Mouse (Mus musculus): ENCODE measurements around the gene Bckdhb. TPM values are rescaled to one million over a fixed set of nuclear protein-coding genes. Genes with fewer than 3 reads are reported as not detected.

Gene Bckdhb
- total RNA-seq, 1 experiment = 30.7 TPM

GRCm38 (mm10) chr9:84041631-84042277 lies 116.8 kb downstream of the Bckdhb start:
- no peak for DNase-seq (ENCODE audit: low read depth, low spot score)
- H3K36me3 ChIP-seq (ENCODE audit: control insufficient read depth, insufficient read depth, low read length, poor library complexity, severe bottlenecking) = no peaks in the 10 kb centered on the region
- no peak overlapping the region for H3K27ac ChIP-seq (ENCODE audit: insufficient read depth, low read depth, low read length, poor library complexity, severe bottlenecking)
- in situ Hi-C loops (cut with MboI; ENCODE audit: low sequenced_read_pairs in 2 of 2, unreplicated experiment in 2 of 2) = no loop called here
- no peaks in the 10 kb centered on the region for H3K4me1 ChIP-seq (ENCODE audit: control insufficient read depth in 2 of 2, insufficient read depth in 2 of 2, low read length in 2 of 2, poor library complexity in 1 of 2)
- no peak for TF ChIP-seq CHD2 (IDR thresholded peaks at IDR 0.05; ENCODE audit: low read depth, low read length)
- TF ChIP-seq ZNF384 (IDR thresholded peaks at IDR 0.05; ENCODE audit: low read depth, low read length) = no peak
- TF ChIP-seq HCFC1 (IDR thresholded peaks at IDR 0.05; ENCODE audit: borderline replicate concordance, insufficient read depth, low read length) = no peak
- H3K9me3 ChIP-seq (ENCODE audit: control insufficient read depth, insufficient read depth, low read depth, low read length) = no peaks in the 10 kb centered on the region
- no peak overlapping the region for H3K4me3 ChIP-seq (ENCODE audit: insufficient read depth in 1 of 2, low read depth in 1 of 2, low read length in 2 of 2, poor library complexity in 1 of 2, severe bottlenecking in 1 of 2)
- H3K9ac ChIP-seq (ENCODE audit: insufficient read depth, low read depth, low read length, poor library complexity, severe bottlenecking) = no peak overlapping the region

DNA sequence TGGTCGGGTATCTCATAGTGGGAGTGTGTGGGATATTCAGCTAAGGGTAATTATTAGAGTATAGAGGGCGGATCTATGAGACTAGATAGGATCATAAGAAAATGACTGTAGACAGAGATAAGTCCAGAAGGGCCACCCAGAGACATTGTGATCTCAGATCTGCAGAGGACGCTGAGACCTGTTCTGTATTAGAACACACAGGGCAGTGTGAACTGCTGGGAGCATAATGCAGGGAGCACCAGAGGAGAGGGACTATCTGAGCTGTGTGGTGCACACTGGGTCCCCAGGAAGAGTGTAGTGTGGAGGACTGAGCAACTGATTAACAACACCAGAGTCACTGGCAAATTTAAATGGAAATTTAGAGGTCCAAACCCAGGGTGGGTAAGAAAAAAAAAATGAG lies 117.6 kb downstream of the Bckdhb start:
- H3K9me3 ChIP-seq (ENCODE audit: control insufficient read depth, insufficient read depth, low read depth, low read length) = no peaks in the 10 kb centered on the region
- in situ Hi-C loops (cut with MboI; ENCODE audit: low sequenced_read_pairs in 2 of 2, unreplicated experiment in 2 of 2) = no loop called here
- H3K36me3 ChIP-seq (ENCODE audit: control insufficient read depth, insufficient read depth, low read length, poor library complexity, severe bottlenecking) = no peaks in the 10 kb centered on the region
- H3K27ac ChIP-seq (ENCODE audit: insufficient read depth, low read depth, low read length, poor library complexity, severe bottlenecking) = no peak overlapping the region
- no peak overlapping the region for H3K4me3 ChIP-seq (ENCODE audit: insufficient read depth in 1 of 2, low read depth in 1 of 2, low read length in 2 of 2, poor library complexity in 1 of 2, severe bottlenecking in 1 of 2)
- no peaks in the 10 kb centered on the region for H3K4me1 ChIP-seq (ENCODE audit: control insufficient read depth in 2 of 2, insufficient read depth in 2 of 2, low read length in 2 of 2, poor library complexity in 1 of 2)
- DNase-seq (ENCODE audit: low read depth, low spot score) = no peak
- TF ChIP-seq ZC3H11A (IDR thresholded peaks at IDR 0.05; ENCODE audit: borderline replicate concordance, low read depth, low read length) (no peak), CHD2 (IDR thresholded peaks at IDR 0.05; ENCODE audit: low read depth, low read length) (no peak), HCFC1 (IDR thresholded peaks at IDR 0.05; ENCODE audit: borderline replicate concordance, insufficient read depth, low read length) (no peak), MAFK (IDR thresholded peaks at IDR 0.05; ENCODE audit: insufficient read depth, low read depth, low read length) (no peak), ZNF384 (IDR thresholded peaks at IDR 0.05; ENCODE audit: low read depth, low read length) (no peak)
- no peak overlapping the region for H3K9ac ChIP-seq (ENCODE audit: insufficient read depth, low read depth, low read length, poor library complexity, severe bottlenecking)

DNA sequence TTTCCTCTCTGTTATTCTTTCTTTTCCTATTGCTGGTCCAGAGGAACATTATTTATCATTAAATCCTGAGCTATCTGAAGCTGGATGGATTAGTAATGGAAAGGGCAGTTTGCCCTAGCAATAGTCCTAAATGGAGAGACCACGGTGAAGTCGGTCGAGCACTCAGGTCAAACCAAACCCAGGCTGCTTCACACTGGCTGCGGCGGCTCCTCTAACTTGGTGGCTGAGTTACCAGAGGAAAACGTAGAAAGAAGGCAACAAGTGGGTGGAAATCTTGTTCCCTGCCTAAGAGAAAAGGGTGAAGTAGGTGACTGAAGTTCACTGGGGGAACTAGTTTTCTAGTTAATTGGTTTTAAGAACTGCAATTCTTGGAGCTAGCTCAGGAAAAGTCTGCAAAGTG lies 119.2 kb downstream of the Bckdhb start:
- in situ Hi-C loops (cut with MboI; ENCODE audit: low sequenced_read_pairs in 2 of 2, unreplicated experiment in 2 of 2) = no loop called here
- H3K27ac ChIP-seq (ENCODE audit: insufficient read depth, low read depth, low read length, poor library complexity, severe bottlenecking) = no peak overlapping the region
- no peak overlapping the region for H3K4me3 ChIP-seq (ENCODE audit: insufficient read depth in 1 of 2, low read depth in 1 of 2, low read length in 2 of 2, poor library complexity in 1 of 2, severe bottlenecking in 1 of 2)
- no peaks in the 10 kb centered on the region for H3K9me3 ChIP-seq (ENCODE audit: control insufficient read depth, insufficient read depth, low read depth, low read length)
- no peaks in the 10 kb centered on the region for H3K4me1 ChIP-seq (ENCODE audit: control insufficient read depth in 2 of 2, insufficient read depth in 2 of 2, low read length in 2 of 2, poor library complexity in 1 of 2)
- DNase-seq (ENCODE audit: low read depth, low spot score) = no peak
- H3K9ac ChIP-seq (ENCODE audit: insufficient read depth, low read depth, low read length, poor library complexity, severe bottlenecking) = no peak overlapping the region
- H3K36me3 ChIP-seq (ENCODE audit: control insufficient read depth, insufficient read depth, low read length, poor library complexity, severe bottlenecking) = no peaks in the 10 kb centered on the region
- no peak for TF ChIP-seq ZNF384 (IDR thresholded peaks at IDR 0.05; ENCODE audit: low read depth, low read length)
- TF ChIP-seq ZC3H11A (IDR thresholded peaks at IDR 0.05; ENCODE audit: borderline replicate concordance, low read depth, low read length) = no peak
- no peak for TF ChIP-seq HCFC1 (IDR thresholded peaks at IDR 0.05; ENCODE audit: borderline replicate concordance, insufficient read depth, low read length)
- no peak for TF ChIP-seq MAFK (IDR thresholded peaks at IDR 0.05; ENCODE audit: insufficient read depth, low read depth, low read length)
- no peak for TF ChIP-seq CHD2 (IDR thresholded peaks at IDR 0.05; ENCODE audit: low read depth, low read length)

GRCm38 (mm10) chr9:84045632-84046031 lies 120.7 kb downstream of the Bckdhb start:
- TF ChIP-seq MAFK (IDR thresholded peaks at IDR 0.05; ENCODE audit: insufficient read depth, low read depth, low read length) = no peak
- no peak for TF ChIP-seq ZC3H11A (IDR thresholded peaks at IDR 0.05; ENCODE audit: borderline replicate concordance, low read depth, low read length)
- no peak for TF ChIP-seq ZNF384 (IDR thresholded peaks at IDR 0.05; ENCODE audit: low read depth, low read length)
- TF ChIP-seq HCFC1 (IDR thresholded peaks at IDR 0.05; ENCODE audit: borderline replicate concordance, insufficient read depth, low read length) = no peak
- TF ChIP-seq CHD2 (IDR thresholded peaks at IDR 0.05; ENCODE audit: low read depth, low read length) = no peak
- Histone ChIP-seq H3K27ac (ENCODE audit: insufficient read depth, low read depth, low read length, poor library complexity, severe bottlenecking) (no peak overlapping the region), H3K4me1 (ENCODE audit: control insufficient read depth in 2 of 2, insufficient read depth in 2 of 2, low read length in 2 of 2, poor library complexity in 1 of 2) (no peaks in the 10 kb centered on the region), H3K4me3 (ENCODE audit: insufficient read depth in 1 of 2, low read depth in 1 of 2, low read length in 2 of 2, poor library complexity in 1 of 2, severe bottlenecking in 1 of 2) (peak overlapping the region in 1 of 2 experiments; percentile 36; a peak in 2 of 4 replicates), H3K9ac (ENCODE audit: insufficient read depth, low read depth, low read length, poor library complexity, severe bottlenecking) (no peak overlapping the region), H3K9me3 (ENCODE audit: control insufficient read depth, insufficient read depth, low read depth, low read length) (no peaks in the 10 kb centered on the region), H3K36me3 (ENCODE audit: control insufficient read depth, insufficient read depth, low read length, poor library complexity, severe bottlenecking) (no peaks in the 10 kb centered on the region)
- no peak for DNase-seq (ENCODE audit: low read depth, low spot score)
- in situ Hi-C loops (cut with MboI; ENCODE audit: low sequenced_read_pairs in 2 of 2, unreplicated experiment in 2 of 2) = no loop called here

DNA sequence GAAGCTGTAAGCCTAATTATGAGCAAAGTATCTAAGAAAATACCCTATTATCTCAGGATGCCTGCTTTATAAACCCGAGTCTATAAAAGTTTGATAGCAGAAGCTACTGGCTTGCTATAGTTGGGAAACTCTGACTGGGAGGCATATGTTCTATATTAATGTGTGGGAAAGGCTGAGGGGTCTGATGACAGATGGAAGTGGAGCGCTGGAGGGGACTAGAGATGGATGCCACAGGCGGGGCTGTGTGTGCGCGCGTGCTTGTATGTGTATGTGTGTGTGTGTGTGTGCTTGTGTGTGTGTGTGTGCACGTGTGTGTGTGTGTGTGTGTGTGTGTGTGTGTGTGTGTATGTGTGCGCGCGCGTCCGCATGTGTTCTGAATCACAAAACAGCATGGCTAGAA lies 121.4 kb downstream of the Bckdhb start:
- DNase-seq (ENCODE audit: low read depth, low spot score) = no peak

More for the DNA sequence above, 121.4 kb downstream of the Bckdhb start:
- no peak overlapping the region for H3K4me3 ChIP-seq (ENCODE audit: insufficient read depth in 1 of 2, low read depth in 1 of 2, low read length in 2 of 2, poor library complexity in 1 of 2, severe bottlenecking in 1 of 2)
- no peak overlapping the region for H3K9ac ChIP-seq (ENCODE audit: insufficient read depth, low read depth, low read length, poor library complexity, severe bottlenecking)
- no peaks in the 10 kb centered on the region for H3K36me3 ChIP-seq (ENCODE audit: control insufficient read depth, insufficient read depth, low read length, poor library complexity, severe bottlenecking)
- H3K4me1 ChIP-seq (ENCODE audit: control insufficient read depth in 2 of 2, insufficient read depth in 2 of 2, low read length in 2 of 2, poor library complexity in 1 of 2) = no peaks in the 10 kb centered on the region
- no peak overlapping the region for H3K27ac ChIP-seq (ENCODE audit: insufficient read depth, low read depth, low read length, poor library complexity, severe bottlenecking)
- in situ Hi-C loops (cut with MboI; ENCODE audit: low sequenced_read_pairs in 2 of 2, unreplicated experiment in 2 of 2) = no loop called here
- TF ChIP-seq ZNF384 (IDR thresholded peaks at IDR 0.05; ENCODE audit: low read depth, low read length) = no peak
- no peak for TF ChIP-seq CHD2 (IDR thresholded peaks at IDR 0.05; ENCODE audit: low read depth, low read length)
- no peak for TF ChIP-seq MAFK (IDR thresholded peaks at IDR 0.05; ENCODE audit: insufficient read depth, low read depth, low read length)
- TF ChIP-seq HCFC1 (IDR thresholded peaks at IDR 0.05; ENCODE audit: borderline replicate concordance, insufficient read depth, low read length) = no peak
- TF ChIP-seq ZC3H11A (IDR thresholded peaks at IDR 0.05; ENCODE audit: borderline replicate concordance, low read depth, low read length) = no peak
- H3K9me3 ChIP-seq (ENCODE audit: control insufficient read depth, insufficient read depth, low read depth, low read length) = no peaks in the 10 kb centered on the region

Measured in ES-E14 (cell line).